Mouse (Mus musculus): ENCODE measurements around the gene Hba-x.

Gene Hba-x

DNA sequence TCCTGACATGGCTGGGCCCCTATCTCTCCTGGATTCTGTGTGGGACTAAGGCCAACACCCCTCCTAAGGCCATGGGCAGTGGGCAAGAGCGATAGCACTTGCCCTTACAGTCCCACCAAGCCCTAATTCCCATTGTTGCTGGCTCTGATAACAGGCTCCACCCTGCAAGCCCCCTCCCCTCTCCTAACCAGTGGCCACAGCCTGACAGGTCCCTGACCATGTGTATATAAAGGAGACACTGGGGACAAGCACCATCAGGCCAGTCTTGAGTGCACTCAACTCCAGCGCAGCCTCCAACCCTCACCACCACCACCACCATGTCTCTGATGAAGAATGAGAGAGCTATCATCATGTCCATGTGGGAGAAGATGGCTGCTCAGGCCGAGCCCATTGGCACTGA is at the start of gene Hba-x:
Hba-x (plus strand) TSS at position 54 of the 400 bp plus-strand sequence.
- no peak for DNase-seq (ENCODE audit: low spot score in 2 of 2)

DNA sequence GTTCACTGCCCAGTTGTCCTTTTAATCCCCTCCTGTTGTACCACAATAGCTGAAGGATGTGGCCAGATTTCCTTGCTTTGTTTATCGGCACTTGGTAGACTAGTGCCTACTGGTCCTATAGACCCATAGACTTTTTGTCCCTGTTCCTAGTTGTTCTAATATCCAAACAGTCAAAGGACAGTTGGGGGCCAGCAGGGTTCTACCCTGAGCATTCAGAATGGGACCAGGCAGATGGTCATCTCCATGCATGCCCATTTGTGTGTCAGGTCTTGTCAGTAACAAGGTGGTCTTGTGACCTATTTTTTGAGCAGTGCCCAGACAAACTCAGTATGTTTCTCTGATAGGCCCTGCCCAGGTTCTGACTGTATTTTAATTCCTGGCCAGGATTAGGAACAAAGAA is 49.2 kb upstream of the Hba-x start:
- DNase-seq (ENCODE audit: low spot score in 2 of 2), result no peak

DNA sequence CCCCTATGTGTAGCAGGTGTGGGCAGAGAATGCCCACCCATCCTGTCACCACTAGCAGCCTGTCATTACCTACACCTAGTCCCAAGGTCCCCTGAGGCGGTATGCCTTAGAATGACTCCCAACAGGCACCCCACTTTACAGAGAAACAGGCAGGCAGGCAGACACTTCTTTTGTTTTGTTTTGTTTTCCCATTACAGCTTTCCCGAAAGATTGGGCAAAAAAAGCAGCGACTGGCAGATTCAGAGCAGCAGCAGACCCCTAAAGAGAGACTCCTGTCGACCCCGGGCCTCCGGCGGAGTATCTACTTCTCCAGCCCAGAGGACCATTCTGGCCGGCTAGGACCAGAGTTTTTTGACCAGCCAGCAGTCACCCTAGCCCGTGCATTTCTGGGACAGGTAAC is 48.6 kb upstream of the Hba-x start:
- DNase-seq (ENCODE audit: low spot score in 2 of 2), result no peak

DNA sequence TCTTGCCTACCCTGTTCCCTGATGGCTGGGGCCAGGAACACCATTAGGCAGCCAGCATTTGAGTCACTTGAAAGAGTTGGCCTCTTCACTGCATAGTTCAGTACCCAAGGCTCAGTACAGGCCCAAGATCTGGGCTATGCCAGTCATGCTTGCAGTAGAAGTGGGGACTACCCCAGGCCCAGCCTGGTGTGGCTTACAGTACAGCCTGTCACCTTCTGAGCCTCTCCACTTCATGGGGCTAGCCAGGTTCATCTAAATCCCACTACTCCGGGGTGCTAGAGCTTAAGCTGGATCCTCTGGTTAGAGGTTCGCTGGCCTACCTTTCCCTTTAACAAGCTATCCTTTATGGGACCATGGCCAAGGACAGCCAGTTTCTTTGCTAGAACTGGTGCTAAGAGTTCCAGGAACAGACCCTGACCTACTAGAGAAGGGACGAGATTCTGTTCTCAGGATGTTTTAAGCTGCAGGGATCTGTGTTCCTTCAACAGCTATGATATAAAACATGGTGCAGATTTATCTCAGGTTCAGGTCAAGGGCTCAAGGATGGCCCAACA is 47.8 kb upstream of the Hba-x start:
- no peak for DNase-seq (ENCODE audit: low spot score in 2 of 2)

DNA sequence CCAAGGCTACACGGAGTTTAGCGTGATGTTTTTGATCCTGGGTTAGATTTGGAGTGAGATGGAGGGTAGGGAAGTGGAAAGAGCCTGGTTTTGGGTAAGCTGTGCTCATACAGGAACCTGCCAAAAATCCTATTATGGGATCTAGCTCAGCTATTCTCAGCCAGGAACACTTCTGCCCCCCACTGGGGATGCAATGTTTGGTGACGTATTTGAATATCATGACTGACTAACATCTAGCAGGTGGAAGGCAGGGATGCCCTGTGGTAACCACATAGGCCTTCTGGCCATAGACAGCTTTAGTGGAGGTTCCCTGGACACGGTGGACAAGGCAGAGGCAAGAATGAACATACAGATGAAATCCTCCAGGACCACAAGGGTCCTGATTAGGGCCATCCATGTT is 46.0 kb upstream of the Hba-x start:
- no peak for DNase-seq (ENCODE audit: low spot score in 2 of 2)

DNA sequence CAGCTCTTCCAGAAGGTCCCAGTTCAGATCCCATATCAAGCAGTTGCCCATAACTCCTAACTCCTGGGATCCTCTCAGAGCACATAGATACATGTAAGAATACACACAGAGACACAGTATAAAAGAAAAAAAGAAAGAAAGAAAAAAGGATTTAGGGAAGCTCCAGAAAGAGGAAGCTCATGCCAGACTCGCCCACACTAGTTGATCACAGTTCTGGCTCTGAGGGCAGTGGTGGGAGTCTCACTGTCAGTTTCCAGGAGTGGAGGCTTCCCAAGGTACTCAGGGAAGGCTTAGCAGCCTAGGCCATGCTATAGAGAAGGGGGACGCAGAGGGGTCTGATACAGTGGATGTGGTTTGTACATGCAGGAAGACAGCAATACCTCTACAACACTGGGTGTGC is 45.1 kb upstream of the Hba-x start:
- no peak for DNase-seq (ENCODE audit: low spot score in 2 of 2)

DNA sequence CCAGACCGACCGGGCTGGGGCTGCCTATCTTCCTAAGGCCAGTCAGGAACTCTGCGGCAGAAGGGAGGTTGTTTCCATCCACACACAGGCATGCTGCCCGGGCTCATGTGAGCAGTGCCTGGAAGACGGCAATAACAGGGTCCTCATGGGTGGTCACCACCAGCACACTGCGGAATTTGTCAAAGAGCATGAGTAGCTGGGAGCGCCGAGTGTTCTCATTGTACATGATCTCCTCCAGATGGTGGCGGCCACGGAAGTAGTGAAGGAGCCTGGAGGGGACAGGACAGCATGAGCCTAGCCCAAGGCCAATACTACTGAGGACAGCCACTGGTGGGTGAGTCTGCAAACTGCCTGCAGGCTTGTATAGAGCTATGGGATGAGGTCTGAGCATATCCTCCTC is 43.4 kb upstream of the Hba-x start:
- DNase-seq (ENCODE audit: low spot score in 2 of 2), result no peak

DNA sequence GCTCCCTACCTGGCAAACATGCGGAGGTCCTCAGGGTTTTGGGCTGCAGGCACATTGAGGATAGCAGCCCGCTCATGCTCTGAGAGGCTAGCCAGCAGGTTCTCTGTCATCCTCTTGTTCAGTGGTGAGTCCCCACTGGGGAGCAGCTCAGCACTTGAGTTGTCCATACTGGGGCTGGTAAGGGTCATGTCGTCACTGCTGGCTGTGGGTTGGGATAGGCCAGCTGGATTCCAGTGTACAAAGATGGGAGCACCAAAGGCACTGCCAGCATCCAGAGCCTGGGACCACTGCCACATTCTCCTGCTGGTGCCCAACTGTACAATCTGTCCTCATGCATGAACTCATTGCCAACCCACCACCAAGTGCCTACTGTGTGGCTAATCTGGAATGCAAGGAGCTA is 42.3 kb upstream of the Hba-x start:
- DNase-seq (ENCODE audit: low spot score in 2 of 2), result no peak

DNA sequence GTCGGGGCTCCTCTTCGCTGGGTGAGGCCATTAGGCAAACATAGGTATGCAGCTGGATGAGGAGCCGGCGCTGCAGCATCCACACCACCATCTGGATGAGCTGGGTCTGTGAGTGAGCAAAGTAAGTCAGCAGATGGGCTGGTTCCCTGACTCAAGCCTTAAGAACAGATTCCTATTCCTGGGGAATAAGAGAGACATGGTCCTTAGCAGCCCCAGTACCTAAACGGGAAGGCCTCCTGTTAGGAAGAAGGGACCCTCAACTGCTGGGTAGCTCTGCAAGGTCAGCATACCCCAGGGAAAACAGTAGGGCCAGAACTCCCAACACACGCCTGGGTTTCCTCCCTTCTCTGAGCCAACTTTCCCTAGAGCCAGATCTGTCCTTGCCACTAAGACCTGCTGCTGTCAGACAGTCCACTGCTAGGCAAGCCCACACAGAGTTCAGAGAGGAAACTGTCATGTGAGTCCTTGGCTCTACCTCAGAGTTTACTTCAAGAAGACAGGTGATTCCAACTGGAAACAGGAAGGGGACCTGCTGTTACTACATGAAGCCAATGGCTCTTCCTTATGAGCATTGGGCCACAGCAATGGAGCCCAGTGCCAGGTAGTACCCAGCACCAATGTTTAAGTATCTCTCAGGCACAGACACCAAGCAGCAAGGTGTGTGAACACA is 41.2 kb upstream of the Hba-x start:
- DNase-seq (ENCODE audit: low spot score in 2 of 2), result no peak

DNA sequence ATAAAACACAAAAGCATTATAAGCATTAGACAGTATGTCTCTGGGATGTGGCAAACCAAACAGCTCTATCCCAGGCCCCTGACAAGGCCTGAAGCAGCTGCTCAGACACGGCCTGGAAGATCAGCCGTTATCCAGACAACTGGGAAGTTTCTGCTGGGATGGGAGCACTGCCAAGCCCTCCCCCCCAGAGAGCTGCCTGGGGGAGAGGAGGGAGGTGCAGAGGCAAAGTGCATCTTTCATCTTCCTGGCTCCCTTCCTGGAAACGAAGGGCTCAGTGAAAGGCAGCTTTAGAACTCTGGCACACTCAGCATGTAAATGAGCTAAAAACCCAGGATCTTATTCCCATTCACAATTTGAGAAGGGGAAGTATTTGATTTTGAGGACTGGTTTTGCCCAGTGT is 40.6 kb upstream of the Hba-x start:
- DNase-seq (ENCODE audit: low spot score in 2 of 2), result peak; percentile 52 to 77

DNA sequence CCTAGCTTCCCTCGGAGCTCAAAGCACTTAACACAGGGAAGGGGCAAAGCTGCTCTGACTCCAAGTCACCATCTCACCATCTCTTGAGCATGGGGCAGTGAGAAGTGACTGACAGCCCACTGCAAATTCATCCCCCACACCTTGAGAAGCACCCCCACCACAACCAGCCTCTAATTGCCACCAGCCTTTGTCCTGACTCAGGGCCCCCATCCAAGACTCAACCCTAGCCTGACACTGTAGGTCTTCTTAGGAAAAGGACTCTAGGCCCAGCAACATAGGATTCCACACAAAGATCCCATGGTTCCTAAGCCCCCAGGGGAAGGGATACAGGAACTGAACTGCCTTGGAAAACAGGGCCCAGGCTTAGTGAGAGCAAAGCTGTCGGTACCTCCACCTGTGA is 40.1 kb upstream of the Hba-x start:
- no peak for DNase-seq (ENCODE audit: low spot score in 2 of 2)

DNA sequence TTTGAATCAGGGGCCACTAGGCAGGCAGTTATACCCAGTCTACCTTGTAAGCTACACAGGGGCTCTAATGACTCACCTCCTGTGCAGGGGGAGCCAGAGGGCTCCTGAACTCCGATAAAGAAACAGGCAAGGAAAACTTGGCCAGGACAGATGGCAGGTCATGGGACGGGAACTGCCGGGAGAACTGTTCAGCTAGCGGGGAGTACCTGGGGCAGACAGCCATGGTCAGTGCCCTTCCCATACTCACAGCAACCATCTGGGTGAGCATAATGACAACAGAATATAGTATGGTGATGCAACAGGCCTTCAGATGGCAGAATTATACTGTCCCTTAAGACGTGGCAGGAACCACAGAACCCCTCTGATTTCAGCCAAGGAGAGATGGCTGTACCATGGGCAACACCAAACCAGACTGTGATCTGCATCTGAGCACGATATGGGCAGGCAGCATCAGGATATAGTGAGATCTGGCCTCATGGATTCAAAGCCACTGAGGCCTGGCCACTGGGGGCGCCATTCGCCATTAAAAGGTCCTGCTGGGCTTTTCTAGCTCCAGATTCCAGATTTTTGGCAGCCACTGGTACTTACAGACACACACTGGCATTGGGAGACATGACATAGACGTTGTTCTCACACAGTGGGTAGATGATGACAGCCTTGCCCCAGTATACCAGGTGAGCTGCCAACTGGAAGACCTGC is 39.3 kb upstream of the Hba-x start:
- peak in 1 of 2 experiments; percentile 58 for DNase-seq (ENCODE audit: low spot score in 2 of 2)

DNA sequence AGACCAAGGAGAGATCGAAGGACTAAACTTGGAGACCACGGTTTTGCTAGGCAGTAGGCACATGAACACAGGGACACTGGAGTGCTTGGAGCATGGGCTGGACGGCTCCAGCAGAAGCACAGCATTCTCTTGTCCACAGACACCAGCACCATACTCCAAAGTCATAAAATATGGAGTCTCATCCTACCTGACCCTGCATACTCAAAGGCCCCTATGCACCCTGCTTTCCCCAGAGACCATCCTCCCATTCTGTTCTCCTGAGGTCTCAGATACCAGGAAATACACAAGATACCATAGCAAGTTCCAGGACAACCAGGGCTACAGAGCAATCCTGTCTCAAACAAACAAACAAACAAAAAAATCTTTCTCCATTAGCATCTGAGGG is 38.8 kb upstream of the Hba-x start:
- DNase-seq (ENCODE audit: low spot score in 2 of 2), result no peak

DNA sequence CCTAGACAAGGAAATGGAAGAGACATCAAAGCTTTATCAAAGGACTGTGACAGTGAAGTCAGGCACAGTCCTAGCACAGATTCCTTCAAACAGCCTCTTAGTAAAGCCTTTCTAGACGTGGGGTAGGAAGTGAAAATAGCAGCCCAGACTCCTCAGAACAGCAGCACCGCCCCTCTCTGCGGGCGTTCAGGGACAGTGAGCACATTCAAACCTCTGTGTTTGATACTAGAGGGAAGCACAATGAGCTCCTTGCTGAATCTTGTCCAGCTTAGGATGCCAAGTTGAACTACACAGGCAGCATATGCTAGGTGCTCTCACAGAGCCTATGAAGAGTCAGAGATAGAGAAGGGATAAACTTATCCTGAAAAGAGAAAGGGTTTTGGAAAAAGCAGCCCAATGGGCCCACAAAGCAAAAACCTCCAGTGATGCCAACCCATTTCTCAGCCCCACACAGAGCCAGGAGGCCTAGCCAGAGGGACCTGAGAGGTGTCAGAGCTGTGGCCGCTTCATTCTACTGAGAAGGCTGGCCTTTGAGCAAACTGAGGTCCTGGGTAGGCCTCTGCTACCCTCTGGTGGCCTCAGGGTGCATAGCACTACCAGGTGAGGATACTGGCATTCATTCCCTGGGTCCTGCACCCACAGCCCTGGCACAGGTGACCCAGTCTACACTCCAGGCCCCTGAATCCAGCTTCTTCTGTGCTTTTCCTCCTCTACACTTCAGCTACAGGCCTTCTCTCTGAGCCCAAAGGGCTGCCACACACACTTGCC is 37.9 kb upstream of the Hba-x start:
- peak; percentile 52 to 71 for DNase-seq (ENCODE audit: low spot score in 2 of 2)

DNA sequence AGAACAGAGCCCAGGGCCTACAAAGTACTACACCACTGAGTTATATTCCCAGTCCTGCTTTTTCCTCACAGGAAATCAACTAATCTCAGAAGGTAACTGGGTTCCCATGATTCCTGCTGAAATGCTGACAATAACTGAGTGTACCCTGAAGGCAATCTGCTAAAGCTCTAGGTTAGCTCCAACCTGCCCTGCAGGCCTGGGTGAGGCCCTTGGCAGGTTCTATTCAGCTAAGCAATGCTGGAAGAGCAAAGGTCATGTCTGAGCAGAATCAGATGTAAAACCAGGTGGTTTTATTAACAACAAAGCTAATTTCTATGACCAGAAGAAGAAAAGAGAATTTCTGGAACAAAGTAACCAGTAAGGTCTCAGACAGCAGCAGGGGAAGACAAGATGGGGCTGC is 34.8 kb upstream of the Hba-x start:
- DNase-seq (ENCODE audit: low spot score in 2 of 2), result no peak

DNA sequence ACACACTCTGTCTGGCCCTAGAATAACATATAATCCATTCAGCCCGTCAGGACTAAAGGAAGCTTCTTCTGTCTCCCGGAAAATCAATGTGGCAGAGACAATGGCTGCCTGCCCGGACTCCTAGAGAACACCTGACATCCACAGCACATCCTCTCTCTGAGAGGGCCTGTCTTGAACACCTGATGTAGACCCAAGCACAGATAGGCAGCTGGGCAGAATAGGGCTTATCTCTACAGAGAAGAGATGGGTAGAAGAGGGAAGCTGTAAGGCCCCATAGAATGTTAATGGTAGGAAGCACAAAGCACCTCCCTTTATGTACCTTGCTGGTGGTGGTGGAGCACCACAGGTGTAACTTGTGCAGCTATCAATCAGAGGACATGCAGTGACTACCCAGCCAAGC is 34.0 kb upstream of the Hba-x start:
- no peak for DNase-seq (ENCODE audit: low spot score in 2 of 2)

DNA sequence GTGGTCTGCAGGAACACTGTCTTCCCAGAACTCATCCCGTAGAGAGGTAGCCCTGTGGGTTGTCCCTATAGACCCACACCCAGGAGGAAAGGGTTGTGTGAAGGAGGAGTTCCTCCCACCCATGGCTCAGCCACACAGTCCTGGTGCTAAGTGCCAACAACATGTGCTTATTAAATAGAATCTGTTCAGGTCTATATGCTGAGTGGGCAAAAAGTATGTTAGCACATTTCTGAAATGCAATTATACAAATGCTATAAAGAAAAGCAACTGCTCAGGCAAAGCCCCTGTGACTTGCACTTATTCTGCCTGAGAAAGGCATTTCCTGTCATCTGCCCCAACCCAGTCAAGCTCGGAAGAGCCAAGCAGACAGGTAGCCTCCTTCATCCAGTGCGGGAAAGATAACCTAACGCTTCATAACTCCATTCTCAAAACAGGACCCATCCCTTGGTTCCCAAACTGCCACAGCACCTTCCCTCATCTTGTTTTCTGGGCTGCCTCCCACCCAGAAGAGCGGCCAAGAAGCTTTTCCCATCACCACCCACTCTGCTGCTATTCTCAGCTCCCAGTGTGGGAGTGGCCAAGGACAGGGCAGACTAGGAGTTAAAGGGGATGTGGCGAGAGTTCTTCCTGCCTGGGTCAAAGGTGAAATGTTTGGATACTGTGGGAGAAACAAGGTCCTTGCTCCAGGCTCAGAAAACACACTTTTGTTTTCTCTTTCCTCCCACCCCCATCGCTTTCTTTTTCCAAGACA is 32.8 kb upstream of the Hba-x start:
- no peak for DNase-seq (ENCODE audit: low spot score in 2 of 2)

DNA sequence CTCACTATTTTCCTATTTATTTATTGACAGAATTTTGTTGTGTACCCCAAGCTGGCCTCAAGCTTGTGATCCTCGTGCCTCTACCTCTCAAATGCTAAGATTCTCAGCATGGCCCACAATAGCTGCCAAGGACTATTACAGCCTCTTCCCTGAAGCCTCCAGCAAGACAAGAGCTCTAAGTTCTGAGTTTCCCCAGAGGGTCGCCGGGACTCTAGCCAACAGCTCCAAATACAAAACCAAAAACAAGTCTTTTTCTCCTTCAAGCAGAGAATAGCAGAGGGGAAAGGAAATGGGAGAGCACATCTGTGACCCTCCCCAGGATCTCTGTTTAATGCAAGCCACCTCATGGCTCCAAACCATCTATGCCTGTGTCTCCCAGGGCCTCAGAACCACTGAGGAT is 32.1 kb upstream of the Hba-x start:
- DNase-seq (ENCODE audit: low spot score in 2 of 2), result peak in 1 of 2 experiments; percentile 60

DNA sequence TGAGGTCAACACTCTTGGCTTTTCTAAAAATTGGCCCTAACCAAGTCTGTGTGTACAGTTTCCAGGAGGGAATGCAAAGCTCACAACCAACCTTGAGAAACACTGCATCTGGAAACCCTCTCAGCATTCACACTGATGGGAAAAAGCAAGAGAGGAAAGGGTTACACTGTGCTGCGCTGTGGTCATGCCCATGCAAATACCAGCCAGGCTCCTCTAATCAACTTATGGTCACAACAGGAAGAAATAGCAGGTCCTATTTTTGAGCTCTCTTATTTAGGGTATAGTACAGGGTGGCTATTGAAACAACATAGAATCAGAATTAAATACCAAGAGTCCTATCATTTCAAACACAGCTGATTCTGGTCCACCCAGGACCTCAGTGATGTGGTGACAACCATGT is 31.6 kb upstream of the Hba-x start:
- DNase-seq (ENCODE audit: low spot score in 2 of 2), result no peak

DNA sequence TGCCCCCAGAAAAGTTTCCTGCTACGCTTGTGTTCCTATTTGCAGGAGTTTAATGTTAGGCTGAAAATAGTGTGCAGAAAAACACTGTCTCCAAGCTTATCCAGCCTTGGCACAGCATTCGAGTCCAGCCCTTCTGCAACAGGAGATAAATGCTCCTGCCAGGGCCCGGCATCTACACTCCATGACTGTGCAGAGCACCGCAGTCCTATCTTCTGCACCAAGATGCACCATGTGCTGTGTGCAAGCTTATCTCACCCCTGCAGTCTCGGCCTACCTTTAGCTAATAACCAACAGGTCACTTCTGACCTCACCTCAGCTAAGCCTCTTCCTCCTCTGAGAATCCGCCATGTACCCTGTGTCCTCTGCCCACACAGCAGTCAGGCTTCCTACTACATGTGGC is 30.6 kb upstream of the Hba-x start:
- DNase-seq (ENCODE audit: low spot score in 2 of 2), result no peak

DNA sequence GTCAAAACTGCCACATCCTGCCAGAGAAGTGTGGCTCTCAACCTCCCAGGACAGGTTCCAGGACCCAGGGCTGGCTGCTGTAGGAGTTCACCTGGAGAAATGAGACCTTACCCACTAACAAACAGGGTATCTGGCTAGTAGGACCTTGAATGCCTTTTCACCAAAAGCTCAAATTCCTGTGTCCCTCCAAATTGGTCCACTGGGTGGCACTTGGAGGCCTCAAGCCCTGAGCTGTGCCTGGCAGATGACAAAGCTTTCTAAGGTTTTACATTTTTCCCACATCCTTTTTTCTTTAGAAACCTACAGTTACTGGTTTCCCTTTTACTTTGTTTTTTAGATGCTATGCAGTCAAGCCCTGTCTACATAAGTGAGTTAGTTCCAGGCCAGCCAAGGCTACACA is 29.1 kb upstream of the Hba-x start:
- no peak for DNase-seq (ENCODE audit: low spot score in 2 of 2)

DNA sequence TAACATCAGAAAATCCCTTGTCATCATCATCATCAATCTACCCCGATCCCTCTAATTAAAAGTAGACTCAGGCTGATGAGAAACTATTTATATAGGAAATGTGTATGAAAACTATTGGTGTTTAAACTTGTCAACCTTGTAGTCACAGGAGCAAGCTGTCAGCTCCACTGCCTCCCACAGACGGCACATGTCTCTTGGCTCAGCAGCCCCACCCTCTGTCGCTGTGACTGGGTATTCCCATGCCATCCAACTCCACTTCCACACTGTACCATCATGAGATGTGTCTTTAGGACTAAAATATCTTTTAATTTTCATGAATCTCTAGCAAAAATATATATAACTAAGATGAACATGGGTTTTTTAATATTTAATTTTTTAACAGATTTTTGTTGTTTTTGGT is 27.9 kb upstream of the Hba-x start:
- no peak for DNase-seq (ENCODE audit: low spot score in 2 of 2)

All from heart, adult 9 months (tissue).